Mouse (Mus musculus): ENCODE data around the gene Kcng3. TPM values are rescaled to one million over a fixed set of nuclear protein-coding genes. Genes with fewer than 3 reads are reported as not detected.

Kcng3 gene
- total and polyA plus RNA-seq, 2 experiments from 2014 or later: 0.05 to 2.5 TPM

GRCm38 (mm10) chr17:83630787-83631678 lies 662 bp downstream of the Kcng3 start:
- peak overlapping the region; percentile 56 for H3K4me3 ChIP-seq (ENCODE audit: low read depth, low read length)
- peak overlapping the region; percentile 49 for H3K9ac ChIP-seq
- peaks cover 40% of the 10 kb centered on the region for H3K27me3 ChIP-seq (ENCODE audit: insufficient read depth, low read length)
- no peak for TF ChIP-seq CTCF (IDR thresholded peaks at IDR 0.05; ENCODE audit: low read depth)
- H3K36me3 ChIP-seq (ENCODE audit: insufficient read depth): no peaks in the 10 kb centered on the region
- no peak overlapping the region for H3K27ac ChIP-seq (ENCODE audit: low read depth, low read length)
- H3K4me1 ChIP-seq (ENCODE audit: insufficient read depth): 0 out of 2 replicates have a peak, but pooled peaks cover 4% of the 10 kb centered on the region
- peak overlapping the region; percentile 81 for H3K4me2 ChIP-seq (ENCODE audit: low read depth)
- DNase-seq (peak; percentile 58), ATAC-seq (peak; percentile 25; the same call in 1 of the 2 replicates)
- no peaks in the 10 kb centered on the region for H3K9me3 ChIP-seq (ENCODE audit: low read length)
- 4% methylated on average over 107 of the region's 109 CpGs for WGBS

GRCm38 (mm10) chr17:83613907-83614306 lies 17.8 kb downstream of the Kcng3 start:
- no peak for DNase-seq

GRCm38 (mm10) chr17:83609532-83609931 lies 22.2 kb downstream of the Kcng3 start:
- Histone ChIP-seq H3K9me3 (ENCODE audit: low read length) (no peaks in the 10 kb centered on the region), H3K27me3 (ENCODE audit: insufficient read depth, low read length) (no peaks in the 10 kb centered on the region), H3K4me1 (ENCODE audit: insufficient read depth) (no peaks in the 10 kb centered on the region), H3K36me3 (ENCODE audit: insufficient read depth) (no peaks in the 10 kb centered on the region), H3K27ac (ENCODE audit: low read depth, low read length) (no peak overlapping the region), H3K9ac (no peak overlapping the region), H3K4me2 (ENCODE audit: low read depth) (no peak overlapping the region), H3K4me3 (ENCODE audit: low read depth, low read length) (no peak overlapping the region)
- no peak for DNase-seq
- WGBS: 76% methylated on average over 4 of the region's 4 CpGs
- no peak for TF ChIP-seq CTCF (IDR thresholded peaks at IDR 0.05; ENCODE audit: low read depth)
- ATAC-seq: no peak

More at GRCm38 (mm10) chr17:83613907-83614306, 17.8 kb downstream of the Kcng3 start:
- TF ChIP-seq CTCF (IDR thresholded peaks at IDR 0.05; ENCODE audit: low read depth): no peak
- no peak for ATAC-seq
- H3K4me3 ChIP-seq (ENCODE audit: low read depth, low read length): no peak overlapping the region
- no peak overlapping the region for H3K9ac ChIP-seq
- no peaks in the 10 kb centered on the region for H3K36me3 ChIP-seq (ENCODE audit: insufficient read depth)
- no peaks in the 10 kb centered on the region for H3K9me3 ChIP-seq (ENCODE audit: low read length)
- H3K27ac ChIP-seq (ENCODE audit: low read depth, low read length): no peak overlapping the region
- H3K4me2 ChIP-seq (ENCODE audit: low read depth): peak overlapping the region; percentile 13; the same call in 1 of the 2 replicates
- WGBS: 56% methylated on average over 11 of the region's 11 CpGs
- no peaks in the 10 kb centered on the region for H3K4me1 ChIP-seq (ENCODE audit: insufficient read depth)
- H3K27me3 ChIP-seq (ENCODE audit: insufficient read depth, low read length): no peaks in the 10 kb centered on the region

GRCm38 (mm10) chr17:83600976-83601375 lies 30.7 kb downstream of the Kcng3 start:
- no peak overlapping the region for H3K4me3 ChIP-seq (ENCODE audit: low read depth, low read length)
- no peaks in the 10 kb centered on the region for H3K9me3 ChIP-seq (ENCODE audit: low read length)
- H3K4me1 ChIP-seq (ENCODE audit: insufficient read depth): no peaks in the 10 kb centered on the region
- no peak overlapping the region for H3K4me2 ChIP-seq (ENCODE audit: low read depth)
- no peak overlapping the region for H3K27ac ChIP-seq (ENCODE audit: low read depth, low read length)
- ATAC-seq (no peak), DNase-seq (no peak)
- no peak overlapping the region for H3K9ac ChIP-seq
- no peaks in the 10 kb centered on the region for H3K27me3 ChIP-seq (ENCODE audit: insufficient read depth, low read length)
- H3K36me3 ChIP-seq (ENCODE audit: insufficient read depth): no peaks in the 10 kb centered on the region
- 70% methylated on average over 12 of the region's 12 CpGs for WGBS
- no peak for TF ChIP-seq CTCF (IDR thresholded peaks at IDR 0.05; ENCODE audit: low read depth)

- Histone ChIP-seq H3K27me3 (ENCODE audit: insufficient read depth, low read length) (no peaks in the 10 kb centered on the region), H3K9ac (no peak overlapping the region), H3K36me3 (ENCODE audit: insufficient read depth) (no peaks in the 10 kb centered on the region), H3K9me3 (ENCODE audit: low read length) (no peaks in the 10 kb centered on the region), H3K4me2 (ENCODE audit: low read depth) (no peak overlapping the region), H3K4me1 (ENCODE audit: insufficient read depth) (no peaks in the 10 kb centered on the region), H3K27ac (ENCODE audit: low read depth, low read length) (no peak overlapping the region), H3K4me3 (ENCODE audit: low read depth, low read length) (no peak overlapping the region)
- 42% methylated on average over 7 of the region's 7 CpGs for WGBS
- ATAC-seq: no peak
- no peak for TF ChIP-seq CTCF (IDR thresholded peaks at IDR 0.05; ENCODE audit: low read depth)
- DNase-seq: no peak
These were observed 35.7 kb downstream of the Kcng3 start for GRCm38 (mm10) chr17:83595966-83596365.

GRCm38 (mm10) chr17:83594526-83594925 lies 37.2 kb downstream of the Kcng3 start:
- TF ChIP-seq CTCF (IDR thresholded peaks at IDR 0.05; ENCODE audit: low read depth): no peak
- WGBS: 87% methylated on average over 8 of the region's 8 CpGs

GRCm38 (mm10) chr17:83593396-83593795 lies 38.3 kb downstream of the Kcng3 start:
- H3K4me3 ChIP-seq (ENCODE audit: low read depth, low read length): no peak overlapping the region

More at GRCm38 (mm10) chr17:83594526-83594925, 37.2 kb downstream of the Kcng3 start:
- Histone ChIP-seq H3K27ac (ENCODE audit: low read depth, low read length) (no peak overlapping the region), H3K9me3 (ENCODE audit: low read length) (no peaks in the 10 kb centered on the region), H3K4me3 (ENCODE audit: low read depth, low read length) (no peak overlapping the region), H3K4me2 (ENCODE audit: low read depth) (no peak overlapping the region), H3K4me1 (ENCODE audit: insufficient read depth) (no peaks in the 10 kb centered on the region), H3K36me3 (ENCODE audit: insufficient read depth) (no peaks in the 10 kb centered on the region), H3K27me3 (ENCODE audit: insufficient read depth, low read length) (no peaks in the 10 kb centered on the region), H3K9ac (no peak overlapping the region)
- ATAC-seq (no peak), DNase-seq (no peak)

More at GRCm38 (mm10) chr17:83593396-83593795, 38.3 kb downstream of the Kcng3 start:
- Histone ChIP-seq H3K4me1 (ENCODE audit: insufficient read depth) (no peaks in the 10 kb centered on the region), H3K9ac (no peak overlapping the region), H3K36me3 (ENCODE audit: insufficient read depth) (no peaks in the 10 kb centered on the region), H3K27me3 (ENCODE audit: insufficient read depth, low read length) (no peaks in the 10 kb centered on the region), H3K9me3 (ENCODE audit: low read length) (no peaks in the 10 kb centered on the region), H3K27ac (ENCODE audit: low read depth, low read length) (no peak overlapping the region), H3K4me2 (ENCODE audit: low read depth) (no peak overlapping the region)
- no peak for TF ChIP-seq CTCF (IDR thresholded peaks at IDR 0.05; ENCODE audit: low read depth)
- 78% methylated on average over 10 of the region's 10 CpGs for WGBS
- ATAC-seq (no peak), DNase-seq (no peak)

Measured in forebrain, postnatal 0 days (tissue).